Mouse (Mus musculus) adrenal gland, adult 8-10 months (tissue): Measurements from ENCODE around the gene Lrig1. TPM values are rescaled to one million over a fixed set of nuclear protein-coding genes. Genes with fewer than 3 reads are reported as not detected.
A peak's percentile ranks its signal among the peaks of the same experiment; 100 is the strongest.

ENCODE experiments used
- DNase-seq: peaks from one replicate; pipeline ENCODE4 v3.0.0; 2022
- total RNA-seq, 4 experiments: library from RNA; stranded (reverse); gene quantifications; 2 replicates each; pipeline ENCODE4 v1.2.4; 2022

The Lrig1 gene
- total RNA-seq, 4 experiments from 2014 or later, result 8.2 to 14.0 (median 9.0) TPM

DNA sequence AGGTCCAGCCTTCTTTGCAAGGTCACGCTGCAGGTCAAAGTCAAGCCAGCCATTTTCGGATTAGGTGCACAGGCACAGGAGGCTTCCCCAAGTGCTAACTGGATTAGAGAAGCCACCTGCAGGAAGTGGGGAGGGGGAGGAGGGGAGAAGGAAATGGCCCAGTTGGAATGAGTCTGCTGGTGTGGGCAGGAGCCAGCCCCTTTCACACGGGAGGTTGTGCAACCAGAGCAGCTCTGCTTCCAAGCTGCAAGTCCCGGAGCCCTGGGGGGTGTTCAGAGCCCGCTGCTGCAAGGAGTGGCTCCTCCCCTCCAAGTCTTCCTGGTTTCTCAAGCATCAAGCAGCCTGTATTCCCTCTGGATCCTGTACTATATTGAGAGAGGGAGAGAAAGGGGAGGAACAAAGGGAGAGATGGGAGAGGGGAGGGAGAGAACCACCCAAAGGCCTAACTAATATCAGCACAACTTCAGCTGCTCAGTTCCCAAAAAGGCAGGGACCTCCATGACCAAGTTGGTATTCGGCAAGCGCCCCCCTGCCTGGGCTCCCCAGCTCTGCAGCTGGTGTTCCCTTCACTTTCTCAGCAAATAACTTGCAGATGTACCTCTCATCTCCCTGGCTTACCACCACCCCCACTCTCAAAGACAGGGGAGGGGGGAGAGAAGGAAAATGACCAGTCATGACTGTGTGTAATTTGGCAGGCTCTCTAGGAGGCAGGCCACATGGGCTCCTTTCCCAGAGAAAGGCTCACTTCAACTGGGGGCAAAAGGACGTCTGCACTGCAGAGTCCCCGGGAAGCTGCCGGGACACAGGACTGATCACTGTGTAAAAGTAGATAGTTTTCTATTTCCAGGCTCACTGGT is 52.2 kb downstream of the Lrig1 start:
- peak; percentile 41 for DNase-seq

DNA sequence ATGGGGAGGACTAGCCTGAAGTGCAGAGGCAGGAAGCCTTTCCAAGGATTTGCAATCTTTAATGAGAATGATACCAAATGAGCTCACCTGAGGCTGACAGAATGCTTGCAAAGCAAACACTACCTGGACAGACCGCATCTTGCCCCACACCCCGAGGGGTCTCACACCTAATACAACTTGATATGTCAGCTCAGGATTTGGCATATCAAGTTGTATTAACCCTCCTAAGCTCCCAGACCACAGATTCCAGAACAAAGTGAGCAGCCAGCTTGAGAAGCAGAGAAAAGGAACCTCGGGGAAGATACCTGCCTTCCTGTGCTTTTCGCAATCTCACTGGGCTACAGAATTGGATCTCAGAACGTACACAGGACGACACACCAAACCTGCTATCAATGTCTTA is 53.1 kb downstream of the Lrig1 start:
- no peak for DNase-seq

DNA sequence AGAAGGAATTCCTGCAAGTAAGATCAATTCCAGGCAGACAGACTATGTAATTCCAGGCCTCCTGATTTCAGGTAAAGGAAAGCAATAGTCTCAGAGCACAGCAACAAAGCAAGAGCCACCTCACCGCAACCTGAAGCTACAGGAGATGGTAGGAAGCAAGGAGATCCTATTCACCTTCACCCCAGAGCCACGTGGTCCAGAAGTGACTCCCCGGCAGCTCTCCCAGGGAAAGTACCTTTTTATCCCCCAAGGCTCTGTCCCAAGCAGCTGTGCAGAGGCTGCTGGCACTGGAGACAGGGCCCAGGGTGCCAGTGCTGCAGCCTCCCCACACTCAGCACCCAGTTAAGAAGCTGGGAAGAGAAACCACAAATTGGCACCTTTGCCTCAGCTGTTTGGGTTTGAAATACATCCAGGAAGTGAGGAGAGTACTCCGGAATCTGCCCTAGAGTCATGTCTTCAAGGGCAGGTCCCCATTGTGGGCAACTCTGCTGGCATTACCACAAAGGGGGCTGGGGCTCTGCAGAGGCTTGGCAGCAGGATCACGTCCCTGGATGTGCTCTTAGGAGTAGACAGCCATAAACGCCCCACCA is 53.6 kb downstream of the Lrig1 start:
- no peak for DNase-seq

DNA sequence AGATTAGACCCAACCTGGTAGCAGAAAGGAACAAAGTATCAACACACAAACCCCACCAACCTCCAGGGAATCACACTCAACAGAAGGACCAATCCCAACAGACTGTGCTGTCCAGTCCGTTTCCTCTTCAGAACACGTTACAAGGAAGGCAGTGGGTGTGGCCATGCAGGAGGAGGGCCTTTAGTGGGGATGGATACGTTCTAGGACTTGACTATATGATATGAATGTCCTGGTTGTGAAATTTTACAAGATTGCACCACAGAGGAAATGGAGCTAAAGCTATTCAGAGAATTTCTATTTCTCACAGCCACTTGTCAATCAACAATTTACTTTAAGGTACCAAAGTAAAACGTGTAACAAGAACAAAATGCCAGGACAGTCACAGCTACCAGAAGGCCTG is 54.2 kb downstream of the Lrig1 start:
- no peak for DNase-seq

DNA sequence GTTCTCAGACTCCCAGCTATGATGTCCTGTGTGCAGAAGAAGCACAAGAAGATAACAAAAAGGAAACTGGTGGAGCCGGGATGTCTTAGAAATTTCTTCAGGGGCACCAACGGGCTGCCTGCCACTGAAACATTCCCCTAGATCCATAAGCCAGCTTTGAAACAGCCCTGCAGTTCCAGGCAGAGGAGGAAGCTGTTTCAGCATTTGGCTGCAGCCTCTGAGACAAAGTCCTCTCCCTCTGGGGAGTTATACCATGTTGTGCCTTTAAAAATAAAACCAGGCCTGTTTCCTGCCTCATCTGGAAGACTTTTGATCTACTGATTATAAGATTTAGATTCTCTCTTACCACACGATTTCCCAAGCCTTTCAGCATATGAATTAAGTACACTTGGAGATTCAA is 55.3 kb downstream of the Lrig1 start:
- DNase-seq, result no peak

DNA sequence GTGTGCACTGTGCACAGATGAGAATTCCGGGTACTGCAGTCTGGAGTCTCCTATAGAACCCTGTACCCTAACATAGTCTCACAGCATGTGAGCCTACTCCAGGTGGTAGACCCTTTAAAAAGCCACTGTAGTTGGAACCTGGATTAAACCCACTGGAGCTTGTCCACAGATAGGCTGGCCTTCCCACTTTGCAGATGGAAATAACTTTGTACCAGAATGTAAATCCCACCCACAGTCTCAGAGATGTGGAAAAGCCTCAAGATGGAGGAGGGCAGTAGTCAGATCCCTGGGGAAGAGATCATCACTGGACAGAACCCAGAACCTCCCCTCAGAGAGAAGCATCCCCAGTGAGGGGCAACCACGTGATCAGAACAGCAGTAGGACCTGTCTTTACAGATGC is 56.0 kb downstream of the Lrig1 start:
- no peak for DNase-seq

DNA sequence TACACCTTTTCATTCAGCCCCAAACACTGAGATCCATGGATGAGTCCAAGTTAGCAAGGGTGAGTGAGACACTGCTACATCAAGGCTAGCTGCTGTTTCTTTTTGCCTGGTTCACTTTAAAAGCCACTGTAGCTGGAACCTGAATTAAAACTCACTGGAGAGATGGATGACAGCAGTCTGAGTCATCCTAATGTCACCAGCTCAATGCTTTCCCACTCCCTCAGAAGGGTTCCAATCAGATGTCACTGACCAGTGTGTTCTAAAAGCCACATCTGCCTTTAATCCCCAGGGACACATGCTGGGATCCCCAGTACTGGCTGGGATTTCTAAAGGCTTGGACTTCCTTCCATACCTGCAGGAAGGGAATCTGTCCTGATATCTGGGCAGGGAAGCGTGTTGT is 57.9 kb downstream of the Lrig1 start:
- no peak for DNase-seq

DNA sequence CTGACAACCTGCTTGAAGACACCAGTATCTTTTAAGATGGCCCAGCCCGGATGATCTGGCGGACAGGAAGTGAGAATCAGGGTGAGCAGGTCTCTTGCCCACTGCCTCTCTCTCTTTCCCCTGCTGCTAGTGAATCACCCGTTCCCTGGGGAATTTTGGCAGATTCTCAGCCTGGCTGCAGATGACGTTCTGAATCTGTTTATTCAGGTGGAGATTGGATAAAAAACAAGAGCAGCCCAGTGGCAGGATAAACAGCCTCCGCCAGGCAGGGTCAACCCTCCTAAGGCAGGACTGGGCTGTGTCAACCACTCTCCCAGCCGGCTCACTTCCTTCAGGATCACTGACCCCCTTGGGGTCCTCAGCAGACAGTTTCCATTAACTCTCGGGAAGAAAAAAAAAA is 59.7 kb downstream of the Lrig1 start:
- DNase-seq, result no peak

DNA sequence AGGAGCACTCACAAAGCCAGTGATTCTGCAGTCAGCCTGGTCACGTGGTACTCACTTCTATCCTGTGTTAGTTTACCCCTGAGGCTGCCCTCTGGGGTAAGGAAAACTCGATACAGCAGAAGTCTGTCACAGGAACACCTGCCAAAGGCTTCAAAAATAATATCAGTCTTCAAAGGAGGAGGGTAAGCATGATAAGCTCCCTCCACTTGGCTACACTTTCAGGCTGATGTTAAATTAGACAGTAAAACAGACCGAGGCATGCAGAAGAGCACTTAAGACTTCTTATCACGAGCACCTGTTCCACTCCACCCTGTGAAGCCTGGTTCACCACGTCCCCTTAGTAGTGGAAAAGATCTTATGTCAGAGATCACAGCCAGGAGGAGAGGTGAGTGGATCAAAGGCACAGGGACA is 62.9 kb downstream of the Lrig1 start:
- DNase-seq, result no peak

DNA sequence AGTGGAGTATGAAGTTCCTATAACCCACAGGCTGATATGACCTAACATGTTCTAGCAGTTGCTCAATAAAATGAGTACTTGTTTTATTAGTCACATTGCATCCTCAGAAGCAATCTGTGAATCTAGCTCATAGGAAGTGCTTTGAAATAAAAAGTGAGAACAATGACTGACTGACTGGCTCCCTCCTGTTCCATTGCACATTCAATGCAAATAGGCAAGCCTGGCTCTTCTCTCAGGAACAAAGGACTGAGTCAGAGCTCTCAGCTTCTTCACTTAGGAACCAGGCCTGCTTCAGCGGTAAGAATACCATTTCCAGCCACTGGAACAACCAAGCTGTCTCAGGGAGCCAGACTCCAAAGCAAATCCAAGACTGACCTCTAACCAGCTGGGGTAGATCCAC is 64.6 kb downstream of the Lrig1 start:
- no peak for DNase-seq

DNA sequence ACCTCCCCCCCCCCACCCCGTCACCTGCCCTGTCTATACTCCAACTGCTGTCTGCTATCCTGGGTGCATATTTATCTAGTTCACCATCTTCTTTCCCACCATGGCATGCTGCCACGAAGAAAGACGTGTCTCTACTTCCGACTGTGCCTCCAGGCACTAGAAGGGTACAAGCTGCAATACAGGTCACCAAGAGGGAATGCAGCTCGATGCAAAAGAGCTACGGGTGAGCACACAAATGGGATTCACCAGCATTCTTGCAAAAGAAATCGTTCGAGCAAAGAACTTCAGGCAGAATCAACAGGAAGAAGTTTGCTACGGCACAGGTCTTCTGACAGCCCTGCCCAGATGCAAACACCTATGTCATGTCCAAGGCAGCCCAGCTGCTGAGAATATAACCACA is 65.2 kb downstream of the Lrig1 start:
- DNase-seq, result no peak

DNA sequence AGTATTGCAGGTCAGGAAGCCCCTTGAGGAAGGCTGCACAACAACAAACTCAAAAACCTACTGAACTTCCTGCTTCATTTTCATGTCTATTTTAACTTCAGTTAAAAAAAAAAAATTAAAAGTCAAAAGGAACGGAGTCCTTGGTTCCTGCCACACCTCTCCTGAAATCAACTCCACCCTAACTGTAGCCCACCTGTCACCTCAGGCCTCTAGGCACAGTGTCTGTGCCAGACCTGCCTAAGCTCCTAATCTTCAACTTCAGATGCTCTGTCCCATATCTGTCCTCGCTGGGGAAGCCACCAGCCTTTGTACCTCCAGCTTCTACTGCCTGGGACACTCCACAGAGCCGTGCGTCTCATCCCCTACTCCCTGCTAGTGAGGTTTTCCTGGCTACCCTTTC is 65.7 kb downstream of the Lrig1 start:
- no peak for DNase-seq

DNA sequence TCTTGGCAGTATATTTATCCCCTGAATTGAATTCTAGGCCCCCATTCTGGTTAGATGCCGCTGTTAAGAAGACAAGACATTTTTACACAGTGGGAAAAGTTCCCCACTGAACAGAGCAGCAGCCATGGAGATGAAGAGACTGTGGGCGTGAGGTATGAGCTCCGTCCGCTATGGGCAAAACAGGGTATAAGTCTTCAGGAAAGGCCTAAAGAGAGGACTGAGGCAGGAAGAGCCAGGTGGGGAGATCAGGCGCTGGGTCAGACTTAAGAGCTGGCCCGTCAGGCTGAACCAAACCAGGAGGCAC is 68.2 kb downstream of the Lrig1 start:
- no peak for DNase-seq

DNA sequence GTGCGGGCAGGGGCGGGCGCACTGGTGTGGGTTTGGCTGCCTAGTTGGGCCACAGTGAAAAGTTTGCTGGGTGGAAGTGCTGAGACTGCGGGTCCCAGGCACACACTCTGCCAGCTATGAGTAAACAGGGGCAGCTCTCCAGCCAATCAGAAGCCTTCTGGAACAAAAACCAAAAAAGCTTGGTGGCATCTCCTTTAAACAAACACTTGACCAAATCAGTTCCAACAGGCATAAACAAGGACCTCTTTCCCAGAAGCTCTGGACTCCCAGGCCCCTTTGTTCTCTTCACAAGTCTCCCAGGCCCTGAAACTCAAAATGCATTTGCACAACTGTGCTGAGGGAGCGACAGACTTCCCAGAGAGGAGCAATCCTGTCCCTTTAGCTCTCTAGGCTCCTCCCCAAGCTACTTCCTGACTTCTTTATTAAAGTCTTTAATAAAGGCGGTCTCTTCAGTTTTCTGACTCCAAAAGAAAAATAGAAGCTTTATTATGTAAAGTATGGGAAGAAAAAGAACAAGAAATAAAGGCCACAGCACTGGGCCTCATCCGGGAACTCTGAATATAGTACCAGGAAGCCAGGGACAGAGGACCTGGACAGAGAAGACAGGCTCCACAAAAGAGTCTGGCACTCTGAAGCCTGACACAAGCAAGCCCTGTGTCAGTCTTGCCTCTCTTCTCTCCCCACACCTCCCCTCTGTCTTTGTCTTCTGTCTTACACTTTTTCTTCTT is 68.7 kb downstream of the Lrig1 start:
- no peak for DNase-seq

DNA sequence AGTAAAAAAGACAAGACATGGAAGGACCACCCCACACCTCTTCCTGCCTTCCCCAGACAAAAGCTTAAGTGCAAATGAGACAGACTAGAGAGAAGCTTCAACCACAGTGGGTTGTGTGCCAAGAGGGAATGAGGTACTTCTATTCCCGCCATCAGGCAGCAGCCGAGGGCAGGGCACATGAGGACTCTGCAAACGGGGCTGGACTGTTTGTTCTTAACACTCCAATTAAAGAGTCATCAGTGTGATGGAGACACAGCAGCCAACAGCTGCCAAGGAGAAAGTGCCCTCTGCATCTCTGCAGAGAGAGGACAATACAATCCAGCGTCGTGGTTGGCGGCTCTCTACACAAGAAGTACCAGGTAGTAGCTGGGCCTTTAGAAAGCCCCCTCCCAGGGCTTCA is 71.2 kb downstream of the Lrig1 start:
- DNase-seq, result no peak

DNA sequence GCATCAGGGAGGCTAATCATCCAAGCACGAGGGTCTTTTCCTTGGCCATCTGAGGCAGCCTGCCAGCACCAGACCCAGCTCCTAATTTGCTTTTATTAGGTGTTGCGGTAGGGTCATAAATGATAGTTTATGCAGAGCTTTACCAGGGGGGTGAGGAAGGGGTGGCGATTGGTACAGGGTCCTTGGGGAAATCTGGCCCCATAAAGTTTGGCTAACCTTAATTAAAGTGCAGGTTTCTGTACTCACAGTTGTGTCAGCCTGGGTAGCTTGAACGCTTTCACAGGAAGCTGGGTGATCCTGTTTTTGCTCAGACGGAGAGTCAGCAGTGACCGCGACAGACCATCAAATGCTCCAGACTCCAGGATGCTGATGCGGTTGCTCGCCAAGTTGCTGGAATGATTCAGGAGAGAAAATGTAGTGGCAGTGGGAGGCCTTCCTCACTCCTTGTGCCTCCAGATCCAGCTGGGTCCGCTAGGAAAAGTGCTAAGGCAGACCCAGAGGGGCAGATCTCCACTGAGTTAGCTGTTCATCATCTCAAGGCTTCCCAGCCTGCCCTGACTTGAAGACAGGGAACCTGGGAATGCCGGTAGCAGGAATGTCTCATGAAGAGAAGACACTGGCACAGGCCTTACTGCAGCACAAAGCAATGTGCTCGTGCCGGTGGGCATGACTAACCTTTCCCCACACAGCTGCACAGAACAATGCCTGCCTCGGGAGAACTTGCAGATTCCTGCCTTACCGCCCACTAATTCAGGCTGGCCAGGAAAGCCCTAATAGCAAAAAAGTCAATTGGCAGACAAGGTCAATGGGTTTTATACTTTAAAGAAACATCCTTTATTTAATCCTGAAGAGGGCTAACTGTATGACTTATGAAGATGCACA is 72.0 kb downstream of the Lrig1 start:
- no peak for DNase-seq

DNA sequence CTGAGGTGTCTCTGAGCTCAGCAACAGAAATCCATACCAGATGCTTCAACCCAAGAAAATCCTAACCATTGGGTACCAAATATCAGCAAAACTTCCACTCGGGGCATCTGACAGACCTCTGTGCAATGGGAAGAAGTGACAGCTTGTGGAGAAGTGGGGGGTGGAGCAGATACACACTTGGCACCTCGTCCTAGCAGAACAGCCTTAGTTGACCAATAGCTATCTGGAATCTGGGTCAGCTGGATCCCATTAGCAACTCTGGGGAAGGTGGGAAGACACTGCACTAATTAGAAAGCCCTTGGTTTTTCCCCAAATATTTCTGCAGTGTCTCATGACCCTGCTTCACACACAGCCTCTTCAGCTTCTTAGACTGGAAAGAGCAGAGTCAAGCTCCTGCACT is 73.2 kb downstream of the Lrig1 start:
- DNase-seq, result no peak

DNA sequence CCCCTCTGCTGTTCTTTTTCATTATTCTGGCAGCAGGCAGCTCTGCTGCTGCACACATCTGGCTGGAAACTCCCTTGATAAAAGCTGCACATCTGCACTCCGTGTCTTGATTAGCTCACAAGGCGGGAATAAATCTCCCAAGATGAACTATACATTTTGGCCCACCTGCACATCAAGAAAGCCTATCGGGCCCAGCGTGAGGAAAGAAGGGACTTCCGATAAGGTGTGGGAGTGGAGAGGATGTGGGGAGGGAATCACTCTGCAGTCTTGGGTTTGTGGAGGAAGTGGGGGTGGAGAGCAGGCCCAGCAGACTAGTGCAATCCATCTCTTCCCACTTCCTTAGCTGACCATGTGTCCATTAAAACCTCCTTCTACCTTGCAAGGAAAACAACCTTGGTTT is 74.1 kb downstream of the Lrig1 start:
- DNase-seq, result no peak

DNA sequence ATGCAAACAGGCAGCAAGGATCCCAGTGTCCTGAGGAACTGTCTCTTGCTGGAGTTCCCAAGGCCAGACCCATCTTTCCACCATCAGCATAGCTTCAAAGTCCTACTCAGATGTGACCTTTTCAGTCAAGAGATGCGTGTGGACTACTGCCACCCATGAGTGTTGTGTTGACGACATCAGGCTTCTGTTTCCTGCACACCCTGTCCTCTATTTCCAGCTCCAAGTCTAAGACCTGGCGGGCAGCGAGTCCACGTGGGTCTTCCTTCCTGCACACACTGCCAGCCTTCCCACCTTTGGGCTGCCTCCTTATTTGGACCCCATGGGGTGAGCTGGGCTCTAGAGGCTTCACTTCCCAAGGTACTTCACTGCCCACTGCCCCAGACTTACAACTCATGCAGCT is 75.4 kb downstream of the Lrig1 start:
- no peak for DNase-seq

DNA sequence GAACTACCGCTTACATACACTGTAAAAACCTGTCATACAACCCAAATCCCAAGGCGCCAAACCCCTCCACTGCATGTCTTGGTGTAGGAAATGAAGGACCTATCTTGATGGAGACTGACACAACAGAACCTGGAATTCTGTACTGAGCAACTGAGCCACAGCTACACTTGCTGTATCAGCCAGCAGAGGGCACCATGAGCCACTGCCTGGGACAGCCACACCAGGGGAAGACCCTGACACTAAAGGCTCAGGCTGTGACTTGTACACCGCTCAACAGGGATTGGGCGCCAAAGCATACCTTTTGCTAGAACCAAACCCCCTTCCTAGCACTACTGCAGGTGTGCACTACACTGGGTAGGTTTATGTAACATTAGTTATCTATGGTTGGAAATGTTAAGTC is 77.0 kb downstream of the Lrig1 start:
- DNase-seq, result peak; percentile 29

DNA sequence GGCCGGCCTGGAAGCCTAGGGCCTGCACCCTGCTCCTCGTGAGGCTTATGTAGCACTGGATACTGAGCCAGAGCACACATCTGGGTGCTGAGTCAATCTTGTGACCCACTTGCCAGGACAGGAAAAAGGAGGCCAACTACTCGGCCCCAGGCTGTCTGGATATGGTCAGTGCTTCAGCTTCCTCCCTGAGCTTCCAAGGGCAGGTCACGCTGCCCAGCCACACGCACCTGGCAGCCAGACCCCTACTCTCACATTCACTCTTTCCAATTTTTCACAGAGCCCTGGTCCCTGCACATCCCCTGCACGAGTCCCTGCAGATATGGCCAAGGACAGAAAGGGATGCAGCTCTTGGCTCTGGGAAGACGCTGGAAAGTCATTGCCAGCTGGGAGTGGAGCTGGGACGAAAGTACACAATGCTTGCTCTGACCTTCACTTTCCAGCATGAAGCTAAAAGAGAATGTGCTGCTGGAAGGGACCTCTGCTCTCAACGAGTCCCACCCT is 79.1 kb downstream of the Lrig1 start:
- no peak for DNase-seq

DNA sequence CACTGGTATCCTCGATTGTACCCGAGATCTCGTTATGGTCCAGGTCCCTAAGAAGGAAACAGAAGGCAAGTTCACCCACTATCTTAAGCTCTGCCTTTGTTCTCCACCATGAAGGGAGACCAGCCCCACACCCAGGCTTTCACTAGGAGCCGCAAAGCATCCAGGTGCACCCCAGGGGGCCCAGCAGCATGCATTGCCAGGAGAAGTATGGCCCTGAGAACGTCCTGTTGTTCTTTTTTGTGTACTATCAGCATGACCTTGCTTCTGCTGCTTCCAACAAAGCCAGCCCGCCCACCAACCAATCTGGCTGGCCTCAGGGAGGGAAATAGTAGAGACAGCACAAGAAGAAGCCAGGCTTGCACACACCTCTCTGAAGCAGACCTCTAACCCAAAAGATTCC is 79.7 kb downstream of the Lrig1 start:
- no peak for DNase-seq

DNA sequence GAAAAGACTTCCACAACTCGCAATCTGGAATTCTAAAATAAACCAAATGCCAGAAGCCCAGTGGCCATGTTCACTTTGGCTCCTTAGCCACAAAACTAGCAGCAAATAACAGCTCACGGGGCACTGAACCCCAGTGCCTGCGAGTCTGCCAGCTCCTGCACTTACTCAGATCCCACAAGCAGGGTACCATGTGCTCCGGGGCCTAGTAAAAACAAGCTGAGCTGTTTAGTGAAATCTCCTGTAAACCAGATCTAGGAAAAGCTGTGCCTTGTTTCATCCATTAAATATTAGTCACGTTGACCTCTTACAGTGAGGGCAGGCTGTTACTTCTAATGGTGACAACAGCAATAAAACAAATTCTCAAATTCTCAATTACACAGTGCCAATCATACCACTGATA is 81.3 kb downstream of the Lrig1 start:
- no peak for DNase-seq
